Mouse (Mus musculus) liver, embryonic 14.5 days (tissue): ENCODE data around the gene Dusp15.

ENCODE experiments used
- CTCF ChIP-seq: IDR thresholded peaks from 2 replicates; pipeline ENCODE4 v1.5.1; 2016; ENCODE audit warnings: antibody characterized with exemption, low read depth, control low read depth
- EP300 ChIP-seq: IDR thresholded peaks from 2 replicates; pipeline ENCODE4 v1.6.1; 2016; ENCODE audit warnings: antibody characterized with exemption, low read depth

GRCm38 (mm10) chr2:152951065-152951849, at the start of gene Dusp15:
- TF ChIP-seq CTCF (no peak), EP300 (no peak)
